Mouse (Mus musculus) embryonic facial prominence, embryonic 15.5 days (tissue): ENCODE measurements at regions not wholly inside any gene's neighbourhood (a gene's known extent, or its start where the extent isn't known, plus 50 kb on each side); places are given as distances from the start of the nearest gene placed in this dataset.

ENCODE experiments used
- ATAC-seq: fragments of 200-750 bp; cut with Nextera tagmentation; 2 replicates; pipeline ENCODE4 v1.8.0; 2017; ENCODE audit warnings: low read depth, moderate TSS enrichment; ENCODE audit not compliant: insufficient number of reproducible peaks, low FRiP score, low TSS enrichment
- H3K27ac ChIP-seq: fragments of 300-500 bp; sonication (generic); replicated peaks from 2 replicates; pipeline ENCODE4 v1.5.1; 2015; ENCODE audit warnings: mild to moderate bottlenecking, inconsistent platforms
- H3K27me3 ChIP-seq: fragments of 300-500 bp; sonication (generic); 2 replicates; pipeline ENCODE4 v1.6.1; 2015; ENCODE audit warnings: inconsistent platforms
- H3K36me3 ChIP-seq: fragments of 300-500 bp; sonication (generic); 2 replicates; pipeline ENCODE4 v1.6.1; 2015; ENCODE audit warnings: mild to moderate bottlenecking, inconsistent platforms
- H3K4me1 ChIP-seq: fragments of 300-500 bp; sonication (generic); 2 replicates; pipeline ENCODE4 v1.6.1; 2015; ENCODE audit warnings: inconsistent platforms
- H3K4me2 ChIP-seq: fragments of 300-500 bp; sonication (generic); replicated peaks from 2 replicates; pipeline ENCODE4 v1.6.1; 2015; ENCODE audit warnings: mild to moderate bottlenecking, inconsistent platforms
- H3K4me3 ChIP-seq: fragments of 300-500 bp; sonication (generic); replicated peaks from 2 replicates; pipeline ENCODE4 v1.5.1; 2015; ENCODE audit warnings: mild to moderate bottlenecking, inconsistent platforms
- H3K9ac ChIP-seq: fragments of 300-500 bp; sonication (generic); 2 replicates; pipeline ENCODE4 v1.6.1; 2015; ENCODE audit warnings: inconsistent platforms
- H3K9me3 ChIP-seq: fragments of 300-500 bp; sonication (generic); replicated peaks from 2 replicates; pipeline ENCODE4 v1.6.1; 2016; ENCODE audit warnings: inconsistent platforms
- WGBS: fragments of 180-500 bp; shearing (Covaris S2); methylation state at CpG from one replicate; pipeline ENCODE4 v1.1.7; 2015; 5-methylcytosine and 5-hydroxymethylcytosine counted together

- no peak for ATAC-seq
Measured at GRCm38 (mm10) chr5:51794097-51794496, 226.6 kb upstream of the Ppargc1a start.

GRCm38 (mm10) chr5:51792950-51793349, 225.4 kb upstream of the Ppargc1a start:
- no peaks in the 10 kb centered on the region for H3K36me3 ChIP-seq
- ATAC-seq = no peak
- 75% methylated on average over 2 of the region's 2 CpGs for WGBS
- no peak overlapping the region for H3K9ac ChIP-seq
- H3K27ac ChIP-seq = no peak overlapping the region
- H3K9me3 ChIP-seq = no peaks in the 10 kb centered on the region
- H3K4me1 ChIP-seq = no peaks in the 10 kb centered on the region
- no peaks in the 10 kb centered on the region for H3K27me3 ChIP-seq
- H3K4me3 ChIP-seq = no peak overlapping the region
- H3K4me2 ChIP-seq = no peak overlapping the region

More at GRCm38 (mm10) chr5:51794097-51794496, 226.6 kb upstream of the Ppargc1a start:
- H3K27ac ChIP-seq = no peak overlapping the region
- no peaks in the 10 kb centered on the region for H3K27me3 ChIP-seq
- H3K4me3 ChIP-seq = no peak overlapping the region
- H3K36me3 ChIP-seq = no peaks in the 10 kb centered on the region
- no peaks in the 10 kb centered on the region for H3K4me1 ChIP-seq
- H3K9ac ChIP-seq = no peak overlapping the region
- 36% methylated on average over 6 of the region's 6 CpGs for WGBS
- H3K4me2 ChIP-seq = no peak overlapping the region
- H3K9me3 ChIP-seq = no peaks in the 10 kb centered on the region

- Histone ChIP-seq H3K4me3 (no peak overlapping the region), H3K27me3 (no peaks in the 10 kb centered on the region), H3K9me3 (no peaks in the 10 kb centered on the region), H3K9ac (no peak overlapping the region), H3K27ac (no peak overlapping the region), H3K36me3 (no peaks in the 10 kb centered on the region), H3K4me2 (no peak overlapping the region), H3K4me1 (no peaks in the 10 kb centered on the region)
- ATAC-seq = no peak
- 71% methylated on average over 6 of the region's 6 CpGs for WGBS
Measured at GRCm38 (mm10) chr5:51788768-51789167, 221.2 kb upstream of the Ppargc1a start.

DNA sequence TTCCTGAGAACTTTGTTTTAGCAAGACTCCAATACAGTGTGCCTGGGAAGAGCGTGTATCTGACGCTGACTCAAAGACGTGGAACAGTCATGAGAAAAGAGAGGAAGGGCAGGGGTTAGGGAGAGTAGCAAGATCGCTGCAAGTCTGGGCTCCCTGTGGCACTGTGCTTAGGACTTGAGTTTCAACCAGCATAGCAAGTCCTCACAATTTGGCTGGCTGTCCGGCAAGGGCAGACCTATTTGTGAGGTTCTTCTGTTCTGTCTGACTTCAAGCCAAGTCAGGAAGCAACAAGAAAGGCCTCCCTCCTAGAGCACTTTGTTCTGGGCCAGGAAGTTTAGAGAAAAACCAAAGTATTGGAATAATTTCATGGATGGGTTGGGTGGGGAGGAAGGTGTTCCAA, 216.0 kb upstream of the Ppargc1a start:
- Histone ChIP-seq H3K4me2 (no peak overlapping the region), H3K4me3 (no peak overlapping the region), H3K9ac (no peak overlapping the region), H3K27me3 (no peaks in the 10 kb centered on the region), H3K36me3 (no peaks in the 10 kb centered on the region), H3K4me1 (no peaks in the 10 kb centered on the region), H3K27ac (no peak overlapping the region), H3K9me3 (no peaks in the 10 kb centered on the region)
- WGBS = 74% methylated on average over 5 of the region's 5 CpGs
- ATAC-seq = no peak

GRCm38 (mm10) chr5:51783099-51783498, 215.6 kb upstream of the Ppargc1a start:
- Histone ChIP-seq H3K27ac (no peak overlapping the region), H3K9me3 (no peaks in the 10 kb centered on the region), H3K4me2 (no peak overlapping the region), H3K27me3 (no peaks in the 10 kb centered on the region), H3K9ac (no peak overlapping the region), H3K4me3 (no peak overlapping the region), H3K4me1 (no peaks in the 10 kb centered on the region), H3K36me3 (no peaks in the 10 kb centered on the region)
- WGBS = 87% methylated on average over 9 of the region's 9 CpGs
- no peak for ATAC-seq

GRCm38 (mm10) chr5:51775502-51776145, 208.1 kb upstream of the Ppargc1a start:
- WGBS = 92% methylated on average over 9 of the region's 9 CpGs
- Histone ChIP-seq H3K27me3 (no peaks in the 10 kb centered on the region), H3K36me3 (no peaks in the 10 kb centered on the region), H3K4me3 (no peak overlapping the region), H3K9ac (no peak overlapping the region), H3K9me3 (no peaks in the 10 kb centered on the region), H3K27ac (no peak overlapping the region), H3K4me2 (no peak overlapping the region), H3K4me1 (no peaks in the 10 kb centered on the region)
- ATAC-seq = no peak

DNA sequence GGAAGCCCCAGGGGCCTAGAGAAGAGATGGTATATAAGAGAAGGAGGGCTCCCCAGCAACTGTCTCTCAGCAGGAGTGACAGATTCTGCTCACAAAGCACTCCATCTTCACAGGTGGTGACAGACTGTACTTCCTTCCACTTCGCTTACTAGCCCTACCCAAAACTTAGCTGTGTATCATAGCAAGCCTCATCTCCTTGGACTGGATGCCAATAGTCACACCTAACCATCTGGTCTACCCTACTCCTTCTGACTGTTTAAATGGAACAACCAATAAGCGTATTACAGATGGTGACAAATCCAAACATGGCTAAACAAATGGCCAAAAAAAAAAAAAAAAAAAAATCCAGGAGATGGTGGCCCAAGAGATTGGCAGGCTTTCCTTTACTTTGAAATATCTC, 204.1 kb upstream of the Ppargc1a start:
- no peaks in the 10 kb centered on the region for H3K27me3 ChIP-seq
- no peak for ATAC-seq
- H3K36me3 ChIP-seq = no peaks in the 10 kb centered on the region
- H3K4me2 ChIP-seq = no peak overlapping the region
- no peak overlapping the region for H3K9ac ChIP-seq
- no peaks in the 10 kb centered on the region for H3K9me3 ChIP-seq
- H3K4me3 ChIP-seq = no peak overlapping the region
- H3K27ac ChIP-seq = no peak overlapping the region
- no peaks in the 10 kb centered on the region for H3K4me1 ChIP-seq
- WGBS = 75% methylated on average over 2 of the region's 2 CpGs

- Histone ChIP-seq H3K4me3 (no peak overlapping the region), H3K27ac (no peak overlapping the region), H3K4me1 (no peaks in the 10 kb centered on the region), H3K36me3 (no peaks in the 10 kb centered on the region), H3K9me3 (no peaks in the 10 kb centered on the region), H3K27me3 (no peaks in the 10 kb centered on the region), H3K4me2 (no peak overlapping the region), H3K9ac (no peak overlapping the region)
- WGBS = 84% methylated on average over 3 of the region's 3 CpGs
- ATAC-seq = no peak
Measured at GRCm38 (mm10) chr5:51766111-51766510, 198.6 kb upstream of the Ppargc1a start.

- no peak for ATAC-seq
- H3K27ac ChIP-seq = no peak overlapping the region
- no peaks in the 10 kb centered on the region for H3K9me3 ChIP-seq
- WGBS = 80% methylated on average over 7 of the region's 7 CpGs
- no peak overlapping the region for H3K4me2 ChIP-seq
- no peak overlapping the region for H3K4me3 ChIP-seq
- H3K9ac ChIP-seq = no peak overlapping the region
- H3K36me3 ChIP-seq = no peaks in the 10 kb centered on the region
- H3K27me3 ChIP-seq = no peaks in the 10 kb centered on the region
- H3K4me1 ChIP-seq = no peaks in the 10 kb centered on the region
Measured at GRCm38 (mm10) chr5:51764416-51764815, 196.9 kb upstream of the Ppargc1a start.

DNA sequence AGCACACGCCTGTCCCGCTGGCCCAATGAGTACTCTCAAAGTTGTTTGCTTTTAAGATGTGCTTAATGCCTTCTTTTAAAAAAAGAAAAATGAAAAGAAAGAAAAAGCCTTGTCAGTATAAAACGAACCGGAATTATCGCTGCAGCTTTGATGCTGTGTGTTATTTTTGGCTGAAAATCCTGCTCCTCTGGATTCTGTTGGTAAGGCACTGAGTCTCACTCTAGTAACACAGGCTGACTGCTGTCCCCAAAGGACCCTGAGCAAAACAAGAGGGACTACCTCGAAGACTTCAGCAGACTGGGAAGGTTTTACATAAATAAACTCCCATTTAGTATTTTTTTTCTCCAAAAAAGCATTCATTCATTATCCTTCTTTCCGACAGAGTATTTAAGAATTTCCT, 196.1 kb upstream of the Ppargc1a start:
- Histone ChIP-seq H3K36me3 (no peaks in the 10 kb centered on the region), H3K27me3 (no peaks in the 10 kb centered on the region), H3K9me3 (no peaks in the 10 kb centered on the region), H3K4me2 (no peak overlapping the region), H3K4me3 (no peak overlapping the region), H3K4me1 (no peaks in the 10 kb centered on the region), H3K9ac (no peak overlapping the region), H3K27ac (no peak overlapping the region)
- WGBS = 57% methylated on average over 7 of the region's 7 CpGs
- no peak for ATAC-seq

DNA sequence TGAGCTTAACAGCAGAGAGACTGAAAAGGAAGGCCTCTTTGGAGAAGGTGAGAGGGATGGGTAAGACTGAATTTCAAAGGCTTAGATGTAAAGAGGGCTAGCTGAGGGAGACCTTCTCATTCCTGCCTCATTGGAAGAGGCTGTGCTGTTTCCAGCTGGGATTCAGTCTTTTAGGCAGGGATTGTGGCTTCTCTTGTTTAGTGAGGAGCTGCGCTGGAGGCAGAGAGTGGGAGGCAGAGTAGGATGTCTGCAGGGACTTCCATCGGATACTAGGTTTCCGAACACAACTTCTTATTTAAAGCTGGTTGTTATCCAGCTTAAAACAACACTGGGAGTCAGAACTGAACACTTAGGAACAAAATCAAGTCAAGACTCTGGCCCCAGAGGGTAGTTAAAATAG, 194.8 kb upstream of the Ppargc1a start:
- WGBS = 54% methylated on average over 3 of the region's 3 CpGs
- Histone ChIP-seq H3K27me3 (no peaks in the 10 kb centered on the region), H3K9ac (no peak overlapping the region), H3K4me1 (no peaks in the 10 kb centered on the region), H3K27ac (no peak overlapping the region), H3K9me3 (no peaks in the 10 kb centered on the region), H3K4me3 (no peak overlapping the region), H3K4me2 (no peak overlapping the region), H3K36me3 (no peaks in the 10 kb centered on the region)
- ATAC-seq = no peak

DNA sequence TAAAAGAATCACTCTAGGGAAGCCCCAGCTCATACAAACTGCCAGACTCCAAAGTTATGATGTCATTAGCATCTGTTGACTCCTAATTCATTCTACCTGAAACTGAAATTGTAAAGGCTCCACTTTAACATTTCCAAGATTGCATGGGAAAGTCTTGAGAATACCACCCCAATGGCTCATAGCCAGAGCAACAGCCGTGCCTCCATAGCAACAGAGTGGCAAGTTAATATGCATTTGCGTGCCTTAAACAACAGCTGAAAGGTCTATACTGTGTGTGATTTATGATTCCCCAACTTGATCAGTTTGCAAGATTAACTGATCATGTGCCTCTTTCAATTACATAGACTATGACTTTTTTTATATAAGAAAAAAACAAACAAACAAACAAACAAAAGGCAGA, 190.8 kb upstream of the Ppargc1a start:
- H3K4me2 ChIP-seq = no peak overlapping the region
- no peaks in the 10 kb centered on the region for H3K4me1 ChIP-seq
- no peaks in the 10 kb centered on the region for H3K36me3 ChIP-seq
- H3K9ac ChIP-seq = no peak overlapping the region
- H3K27ac ChIP-seq = no peak overlapping the region
- no peak overlapping the region for H3K4me3 ChIP-seq
- H3K27me3 ChIP-seq = no peaks in the 10 kb centered on the region
- H3K9me3 ChIP-seq = no peaks in the 10 kb centered on the region
- no peak; the same call in 1 of the 2 replicates for ATAC-seq
- 63% methylated on average over 2 of the region's 2 CpGs for WGBS
